Mouse (Mus musculus) kidney, postnatal 4 days (tissue): ENCODE results near the gene Unc5b.

Source experiments
- DNase-seq, 2 experiments: peaks; one replicate each; pipeline ENCODE4 v3.0.0; 2021; ENCODE audit warnings: mixed read lengths in 2 of 2

The Unc5b gene

DNA sequence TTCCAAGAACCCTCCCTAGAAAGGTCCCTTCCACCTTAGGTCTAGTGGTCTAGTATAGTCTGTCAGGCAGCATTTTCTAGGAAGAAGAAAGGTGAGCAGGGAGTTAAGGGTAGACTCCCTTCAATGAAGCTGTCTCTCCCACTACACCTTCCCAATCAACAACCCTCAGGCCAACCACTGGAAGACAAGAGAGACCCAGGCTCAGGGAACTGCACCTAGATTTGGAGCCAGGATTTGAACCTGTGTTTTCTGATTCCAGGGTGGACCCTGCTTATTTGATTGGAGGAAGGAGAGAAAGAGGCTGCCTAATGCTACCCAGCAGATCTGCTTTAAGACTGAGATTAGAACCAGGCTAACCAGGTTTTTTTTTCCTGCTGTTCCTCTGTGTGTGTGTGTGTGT, 10.1 kb downstream of the Unc5b start:
- DNase-seq: peak in 1 of 2 experiments; percentile 1

- DNase-seq: peak in 1 of 2 experiments; percentile 10
Measured at GRCm38 (mm10) chr10:60820552-60820951, 10.8 kb downstream of the Unc5b start.

GRCm38 (mm10) chr10:60819654-60820192, 11.7 kb downstream of the Unc5b start:
- DNase-seq: no peak

GRCm38 (mm10) chr10:60819179-60819578, 12.2 kb downstream of the Unc5b start:
- peak in 1 of 2 experiments; percentile 65 for DNase-seq

DNA sequence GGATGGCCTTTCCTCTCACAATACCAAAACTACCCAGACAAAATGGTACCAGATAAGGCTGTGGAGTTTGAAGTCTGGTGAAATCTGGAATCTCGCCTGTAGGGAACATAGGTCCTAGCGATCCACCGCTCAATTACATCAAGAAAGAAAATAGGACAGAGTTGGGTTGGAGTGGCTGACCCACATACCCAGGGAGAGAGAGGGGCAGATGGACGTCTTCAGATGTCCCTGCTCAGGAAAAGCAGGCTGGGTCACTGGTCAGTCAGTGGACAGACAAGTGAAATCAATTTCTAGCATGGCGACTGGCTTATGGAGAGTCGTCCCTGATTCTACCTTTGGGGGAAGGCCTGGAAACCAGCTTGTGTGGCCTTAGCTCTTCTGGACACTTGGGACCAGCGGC, 12.7 kb downstream of the Unc5b start:
- DNase-seq: no peak

- DNase-seq: no peak
Measured at GRCm38 (mm10) chr10:60817868-60818267, 13.5 kb downstream of the Unc5b start.

DNA sequence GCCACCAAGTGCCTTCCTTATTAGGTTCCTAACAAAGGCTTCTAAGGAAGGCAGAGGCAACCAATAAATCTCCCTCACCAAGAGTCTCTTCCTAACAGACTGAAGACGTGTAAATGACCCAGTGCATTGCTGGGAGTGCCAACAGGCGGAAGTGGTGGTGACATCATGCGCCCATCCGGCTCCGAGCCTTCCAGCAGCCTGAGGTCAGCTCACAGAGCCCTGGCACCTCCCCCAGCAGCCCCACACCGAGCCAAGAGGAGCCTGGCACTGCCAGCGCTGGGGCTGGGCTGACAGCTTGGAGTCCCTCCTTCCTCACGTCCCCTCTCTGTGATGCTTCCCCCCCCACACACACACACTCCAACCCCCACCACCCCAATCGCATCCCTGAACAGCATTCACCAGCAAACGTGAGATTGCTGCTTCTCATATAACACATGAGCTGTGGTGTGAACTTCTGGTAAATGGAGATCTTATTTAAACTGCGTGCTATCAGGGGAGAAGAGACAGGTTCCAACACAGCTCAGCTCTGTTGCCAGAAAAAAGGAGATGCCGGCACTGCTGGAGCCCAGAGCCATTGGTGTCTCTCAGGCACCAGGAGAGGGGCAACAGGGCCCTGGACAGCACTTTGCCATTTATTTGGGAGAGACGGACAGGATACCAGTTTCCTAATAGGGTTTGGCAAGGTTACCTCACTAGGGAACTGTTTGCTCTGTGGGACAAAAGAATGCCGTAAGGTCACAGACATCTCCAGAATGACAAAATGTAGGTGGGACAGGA, 14.3 kb downstream of the Unc5b start:
- peak; percentile 69 to 82 for DNase-seq

DNA sequence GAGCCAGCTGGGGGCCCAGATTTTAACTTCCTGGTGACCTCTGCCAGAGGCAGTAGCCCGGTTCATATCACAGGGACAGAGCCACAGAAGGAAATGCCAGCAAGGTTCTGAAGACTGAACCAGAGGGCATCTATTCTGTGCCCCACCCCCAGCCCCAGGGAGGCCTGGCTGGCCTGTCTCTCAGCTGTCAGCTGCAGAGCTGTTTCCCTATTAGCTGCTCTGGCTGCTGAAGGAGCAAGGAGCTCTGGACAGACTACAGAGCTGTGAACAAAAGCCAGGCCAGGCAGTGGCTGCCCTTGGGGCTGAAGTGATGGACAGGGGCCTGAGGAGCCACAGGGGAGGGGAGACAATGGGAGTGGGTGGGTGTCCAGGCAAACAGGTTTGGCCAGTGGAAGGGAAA, 15.5 kb downstream of the Unc5b start:
- no peak for DNase-seq

GRCm38 (mm10) chr10:60815059-60815458, 16.3 kb downstream of the Unc5b start:
- no peak for DNase-seq

DNA sequence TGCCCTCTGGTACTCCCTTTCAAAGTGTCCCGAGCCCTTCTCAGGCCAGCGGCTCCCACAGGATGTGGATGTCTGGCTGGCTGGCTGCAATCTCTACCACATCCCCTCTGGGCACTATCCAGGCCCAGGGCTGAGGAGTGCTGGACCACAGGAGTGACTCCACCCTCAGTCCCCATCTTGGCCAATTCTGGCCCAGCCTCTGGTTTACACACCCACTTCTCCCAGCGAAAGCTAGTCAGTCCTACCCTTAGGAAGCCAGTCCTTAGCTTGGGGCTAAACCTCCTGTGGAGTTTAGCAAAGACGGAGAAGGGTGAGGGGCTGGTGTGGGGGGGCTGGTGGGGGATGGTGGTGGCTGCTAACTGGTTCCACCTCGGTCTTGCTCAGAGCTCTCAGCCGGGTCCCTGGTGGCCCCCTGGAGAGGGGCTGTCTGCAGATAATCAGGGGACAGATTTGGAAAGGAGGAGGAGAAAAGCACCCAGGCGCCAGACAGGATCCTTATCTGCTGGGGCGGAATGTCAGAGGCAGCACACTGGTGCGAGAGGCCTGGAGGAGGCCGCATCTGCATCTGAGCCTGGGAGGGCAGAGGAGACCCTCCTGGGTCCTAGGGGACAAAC, 16.8 kb downstream of the Unc5b start:
- peak; percentile 56 to 67 for DNase-seq

GRCm38 (mm10) chr10:60813606-60814005, 17.8 kb downstream of the Unc5b start:
- DNase-seq: peak; percentile 54 to 64

- DNase-seq: peak; percentile 71 to 84
Measured at GRCm38 (mm10) chr10:60811792-60812525, 19.4 kb downstream of the Unc5b start.

DNA sequence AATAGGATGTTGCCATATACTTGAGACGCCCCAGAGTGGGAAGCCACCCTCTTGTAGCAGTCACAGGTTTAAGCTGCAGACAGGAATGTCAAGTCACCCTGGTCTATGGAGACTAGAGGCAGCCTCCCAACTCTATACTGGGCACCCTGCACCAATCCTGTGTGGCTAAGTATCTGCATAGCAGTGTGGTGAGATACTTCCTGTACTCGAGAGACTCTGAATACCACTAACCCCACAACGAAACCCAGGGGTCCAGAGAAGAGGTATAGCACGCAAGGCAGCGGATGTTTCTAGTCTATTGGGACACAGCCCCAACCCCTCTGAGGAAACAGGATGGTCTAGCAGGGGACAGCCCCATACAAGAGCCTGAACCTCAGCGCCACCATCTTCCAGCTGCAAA, 22.9 kb downstream of the Unc5b start:
- DNase-seq: no peak

DNA sequence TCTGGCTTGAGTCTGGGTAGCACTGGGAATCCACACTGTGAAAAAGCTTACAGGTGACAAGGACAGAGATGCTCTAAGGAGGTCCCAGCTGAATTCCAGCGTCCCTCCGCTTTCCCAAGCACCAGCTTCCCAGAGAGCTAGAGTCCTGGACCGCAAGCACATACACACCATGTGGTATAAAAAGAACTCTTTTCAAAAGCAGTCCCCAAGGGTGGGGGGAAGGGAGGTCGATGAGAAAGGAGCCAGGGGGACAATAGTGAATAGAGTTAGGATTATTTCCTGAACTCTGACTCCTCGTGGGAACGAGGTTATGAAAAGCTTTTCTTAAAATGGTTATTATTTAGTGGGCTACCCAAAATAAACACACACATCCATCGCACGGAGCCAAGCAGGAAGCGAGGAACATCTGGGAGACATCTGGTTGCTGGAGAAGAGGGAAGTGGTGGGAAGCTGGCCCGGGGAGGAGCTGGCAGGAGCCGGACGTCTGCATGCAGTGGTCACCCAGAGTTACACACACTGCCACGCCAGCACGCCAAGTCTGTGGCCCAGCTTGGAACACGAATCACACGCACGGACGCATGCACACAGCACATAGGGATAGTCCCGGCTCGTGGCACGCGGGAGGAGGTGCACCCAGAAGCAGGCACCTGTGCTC, 23.7 kb downstream of the Unc5b start:
- DNase-seq: peak; percentile 74 to 86

GRCm38 (mm10) chr10:60806207-60806538, 25.2 kb downstream of the Unc5b start:
- no peak for DNase-seq

GRCm38 (mm10) chr10:60805436-60806206, 25.8 kb downstream of the Unc5b start:
- DNase-seq: no peak

DNA sequence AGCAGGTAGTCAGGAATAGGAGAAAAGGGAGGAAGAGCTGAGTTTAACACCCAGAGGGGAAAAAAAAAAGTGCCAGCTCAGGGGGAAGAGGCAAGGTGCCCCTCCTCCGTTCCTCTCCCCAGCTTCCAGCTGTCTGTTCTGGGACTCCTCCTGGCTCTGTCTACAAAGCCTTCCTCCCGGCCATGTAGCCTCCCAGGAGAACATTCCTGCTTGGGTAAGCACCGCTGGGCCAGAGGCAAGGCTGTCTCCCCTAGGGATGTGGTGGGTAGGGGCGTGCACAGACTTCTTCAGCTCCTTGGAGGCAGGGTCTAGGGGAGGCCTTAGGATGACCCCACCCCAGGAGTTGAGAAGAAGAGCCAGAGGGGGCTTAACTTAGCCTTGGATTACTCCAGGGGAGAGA, 26.5 kb downstream of the Unc5b start:
- no peak for DNase-seq

DNA sequence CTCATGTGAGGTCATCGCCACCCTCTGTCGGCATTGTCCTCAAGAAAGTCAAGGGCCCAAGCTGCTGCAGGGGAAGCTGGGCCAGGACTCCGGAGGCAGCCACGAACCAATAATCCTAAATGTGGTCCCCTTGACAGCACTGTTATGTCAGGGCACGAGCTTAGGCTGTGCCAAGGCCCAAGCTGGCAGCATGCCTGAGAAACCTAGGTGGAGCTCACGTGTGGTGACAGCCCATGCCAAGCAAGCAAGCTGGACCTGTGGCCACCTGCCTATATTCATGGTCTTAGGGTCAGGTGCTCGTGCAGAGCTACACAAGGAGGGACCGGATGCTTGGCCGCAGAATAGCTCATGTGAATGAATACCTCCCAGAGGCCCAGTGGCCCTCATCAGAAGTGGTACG, 27.4 kb downstream of the Unc5b start:
- no peak for DNase-seq

DNA sequence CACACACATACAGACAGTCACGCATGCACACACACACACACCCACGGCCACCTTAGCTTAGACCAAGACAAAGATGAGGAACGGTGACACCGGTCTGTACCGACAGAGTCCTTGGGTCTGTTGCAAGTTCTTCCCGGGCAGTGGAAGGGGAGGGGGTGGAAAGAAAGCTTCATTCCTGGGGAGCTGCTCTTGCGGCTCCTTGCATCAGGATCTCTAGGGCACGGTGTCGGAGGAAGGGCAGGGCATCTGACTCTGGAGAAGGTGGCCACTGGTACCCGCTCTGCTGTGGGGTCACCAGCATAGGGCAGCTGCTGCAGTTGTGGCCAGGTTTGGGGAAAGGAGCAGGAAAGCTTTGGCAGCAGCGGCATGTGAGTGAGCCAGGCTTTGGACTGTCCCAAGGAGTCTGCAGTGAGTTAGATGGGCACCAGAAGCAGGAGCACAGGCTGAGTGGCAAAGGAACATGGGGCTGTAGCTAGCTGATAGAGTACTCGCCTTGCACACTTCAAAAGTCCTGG, 29.4 kb downstream of the Unc5b start:
- no peak for DNase-seq

DNA sequence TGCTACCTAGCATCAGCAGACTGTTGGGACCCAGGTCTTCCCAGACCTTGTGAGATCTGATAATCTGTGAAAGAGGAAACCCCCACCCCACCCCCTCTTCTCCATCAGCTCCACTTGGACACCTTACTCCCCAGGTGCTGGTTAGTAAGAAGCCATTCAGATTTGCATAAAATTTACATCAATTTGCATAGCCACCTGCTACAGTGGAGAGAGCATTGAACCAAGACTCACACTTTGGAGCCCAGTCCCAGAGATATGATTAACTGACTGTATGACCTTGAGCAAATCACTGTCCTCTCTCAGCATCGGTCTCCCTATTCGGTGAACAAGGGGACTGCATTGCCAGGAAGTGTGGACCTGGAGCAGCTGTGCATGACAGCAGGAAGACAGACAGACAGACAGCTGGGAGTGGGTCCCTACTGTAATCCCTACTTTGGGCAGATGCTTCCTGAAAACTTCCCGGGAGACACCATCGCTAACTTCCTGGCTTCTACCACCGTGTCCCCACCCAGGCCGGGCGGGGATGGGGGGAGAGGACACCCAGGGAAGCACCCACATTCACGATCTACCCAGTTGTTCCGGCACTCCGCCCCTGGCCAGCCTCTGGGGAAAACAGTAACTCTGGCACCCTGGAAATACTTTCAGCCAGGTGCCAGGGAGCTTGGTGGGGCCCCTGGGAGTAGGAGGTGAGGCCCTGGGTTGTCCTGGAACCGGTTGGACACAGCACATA, 30.0 kb downstream of the Unc5b start:
- DNase-seq: no peak
